Mouse (Mus musculus): ENCODE measurements around the gene Tspan5. TPM values are rescaled to one million over a fixed set of nuclear protein-coding genes. Genes with fewer than 3 reads are reported as not detected.

Tspan5 gene
- polyA plus RNA-seq, 2 experiments from 2014 or later = 5.3 to 7.3 TPM

GRCm38 (mm10) chr3:138744030-138744774 lies 2.2 kb downstream of the Tspan5 start:
- ATAC-seq = no peak

- no peak for ATAC-seq
Observed at GRCm38 (mm10) chr3:138745091-138745490, 3.1 kb downstream of the Tspan5 start.

- ATAC-seq = no peak
Observed at GRCm38 (mm10) chr3:138745596-138745995, 3.6 kb downstream of the Tspan5 start.

GRCm38 (mm10) chr3:138746556-138746955 lies 4.6 kb downstream of the Tspan5 start:
- ATAC-seq = peak; percentile 19

GRCm38 (mm10) chr3:138747035-138747434 lies 5.0 kb downstream of the Tspan5 start:
- ATAC-seq = no peak

GRCm38 (mm10) chr3:138747985-138748384 lies 6.0 kb downstream of the Tspan5 start:
- ATAC-seq = no peak

- ATAC-seq = no peak
Observed at GRCm38 (mm10) chr3:138749645-138750044, 7.7 kb downstream of the Tspan5 start.

GRCm38 (mm10) chr3:138751328-138751727 lies 9.3 kb downstream of the Tspan5 start:
- ATAC-seq = no peak

- ATAC-seq = no peak
Observed at GRCm38 (mm10) chr3:138752056-138752455, 10.1 kb downstream of the Tspan5 start.

- no peak for ATAC-seq
Observed at GRCm38 (mm10) chr3:138752769-138753168, 10.8 kb downstream of the Tspan5 start.

- ATAC-seq = no peak
Observed at GRCm38 (mm10) chr3:138753182-138753885, 11.3 kb downstream of the Tspan5 start.

GRCm38 (mm10) chr3:138754328-138754727 lies 12.3 kb downstream of the Tspan5 start:
- ATAC-seq = no peak

GRCm38 (mm10) chr3:138757283-138757682 lies 15.3 kb downstream of the Tspan5 start:
- peak; percentile 87 for ATAC-seq

- no peak for ATAC-seq
Observed at GRCm38 (mm10) chr3:138759968-138760684, 18.1 kb downstream of the Tspan5 start.

- no peak for ATAC-seq
Observed at GRCm38 (mm10) chr3:138760685-138761119, 18.7 kb downstream of the Tspan5 start.

- ATAC-seq = no peak
Observed at GRCm38 (mm10) chr3:138761531-138761930, 19.5 kb downstream of the Tspan5 start.

GRCm38 (mm10) chr3:138763941-138764340 lies 21.9 kb downstream of the Tspan5 start:
- ATAC-seq = no peak

GRCm38 (mm10) chr3:138764782-138765181 lies 22.8 kb downstream of the Tspan5 start:
- ATAC-seq = no peak

GRCm38 (mm10) chr3:138767034-138767433 lies 25.0 kb downstream of the Tspan5 start:
- no peak for ATAC-seq

- ATAC-seq = no peak
Observed at GRCm38 (mm10) chr3:138768541-138769093, 26.6 kb downstream of the Tspan5 start.

- no peak for ATAC-seq
Observed at GRCm38 (mm10) chr3:138770650-138771331, 28.8 kb downstream of the Tspan5 start.
